Mouse (Mus musculus): ENCODE results near the gene Gpc1.

The Gpc1 gene

GRCm38 (mm10) chr1:92831188-92832001 lies at the start of gene Gpc1:
Gpc1 (plus strand) TSS chr1:92831645.
- in situ Hi-C loops (cut with MboI, MseI) = no loop called here

GRCm38 (mm10) chr1:92781862-92782261 lies 49.6 kb upstream of the Gpc1 start:
- in situ Hi-C loops (cut with MboI, MseI) = no loop called here

- in situ Hi-C loops (cut with MboI, MseI) = no loop called here
Measured at GRCm38 (mm10) chr1:92782587-92782986, 48.9 kb upstream of the Gpc1 start.

- in situ Hi-C loops (cut with MboI, MseI) = no loop called here
Measured at GRCm38 (mm10) chr1:92787221-92787620, 44.2 kb upstream of the Gpc1 start.

GRCm38 (mm10) chr1:92788049-92788448 lies 43.4 kb upstream of the Gpc1 start:
- in situ Hi-C loops (cut with MboI, MseI) = no loop called here

GRCm38 (mm10) chr1:92790628-92791027 lies 40.8 kb upstream of the Gpc1 start:
- in situ Hi-C loops (cut with MboI, MseI) = no loop called here

- in situ Hi-C loops (cut with MboI, MseI) = no loop called here
Measured at GRCm38 (mm10) chr1:92791070-92791831, 40.2 kb upstream of the Gpc1 start.

GRCm38 (mm10) chr1:92793781-92794180 lies 37.7 kb upstream of the Gpc1 start:
- in situ Hi-C loops (cut with MboI, MseI) = no loop called here

GRCm38 (mm10) chr1:92798425-92798824 lies 33.0 kb upstream of the Gpc1 start:
- in situ Hi-C loops (cut with MboI, MseI) = no loop called here

- in situ Hi-C loops (cut with MboI, MseI) = no loop called here
Measured at GRCm38 (mm10) chr1:92799653-92800052, 31.8 kb upstream of the Gpc1 start.

GRCm38 (mm10) chr1:92802362-92802761 lies 29.1 kb upstream of the Gpc1 start:
- in situ Hi-C loops (cut with MboI, MseI) = no loop called here

- in situ Hi-C loops (cut with MboI, MseI) = no loop called here
Measured at GRCm38 (mm10) chr1:92803376-92803775, 28.1 kb upstream of the Gpc1 start.

GRCm38 (mm10) chr1:92805181-92805580 lies 26.3 kb upstream of the Gpc1 start:
- in situ Hi-C loops (cut with MboI, MseI) = no loop called here

GRCm38 (mm10) chr1:92805836-92806235 lies 25.6 kb upstream of the Gpc1 start:
- in situ Hi-C loops (cut with MboI, MseI) = no loop called here

GRCm38 (mm10) chr1:92806720-92807119 lies 24.7 kb upstream of the Gpc1 start:
- in situ Hi-C loops (cut with MboI, MseI) = no loop called here

- in situ Hi-C loops (cut with MboI, MseI) = no loop called here
Measured at GRCm38 (mm10) chr1:92809621-92810020, 21.8 kb upstream of the Gpc1 start.

GRCm38 (mm10) chr1:92814319-92814718 lies 17.1 kb upstream of the Gpc1 start:
- in situ Hi-C loops (cut with MboI, MseI) = no loop called here

GRCm38 (mm10) chr1:92815100-92815499 lies 16.3 kb upstream of the Gpc1 start:
- in situ Hi-C loops (cut with MboI, MseI) = no loop called here

- in situ Hi-C loops (cut with MboI, MseI) = no loop called here
Measured at GRCm38 (mm10) chr1:92815756-92816294, 15.6 kb upstream of the Gpc1 start.

GRCm38 (mm10) chr1:92830626-92831187 lies 738 bp upstream of the Gpc1 start:
- in situ Hi-C loops (cut with MboI, MseI) = no loop called here

GRCm38 (mm10) chr1:92832011-92833010 lies 866 bp downstream of the Gpc1 start:
- in situ Hi-C loops (cut with MboI, MseI) = no loop called here
